12 mouse cellular contexts compared by ENCODE assay signal in genomic region chr5:122585546-122585945, GRCm38 (mm10). TPM values are rescaled to one million over a fixed set of nuclear protein-coding genes. Genes with fewer than 3 reads are reported as not detected.
DNase-seq lines count a peak whose midpoint lies in the region; ATAC-seq lines count a peak whose summit lies in the region.
"Had no signal": no experiment of that assay in that cellular context is flagged by ENCODE, and none has a peak within 500 bp of the region (broad histone marks: within the 10 kb centered on the region; RNA-seq: fewer than 3 reads in every experiment).

No protein-coding gene starts in this region.

- DNase-seq in heart, adult 11 months = peak; percentile 91
- no peak for DNase-seq in heart, postnatal 10 days
- peak; percentile 69 to 77 for DNase-seq in right cerebral cortex, adult 2 months (ENCODE audit: low spot score in 2 of 2)
- DNase-seq in right cerebral cortex, postnatal 14 days = no peak
- peak; percentile 57 to 70 for DNase-seq in left cerebral cortex, adult 9 months (ENCODE audit: low spot score in 2 of 2)
- no peak for DNase-seq in ovary, postnatal 36 days (ENCODE audit: low spot score)
- DNase-seq: cerebellum, adult 9-11 months; gastrocnemius, postnatal 25 days; kidney, postnatal 36 days; midbrain, embryonic 14.5 days had no signal

- H3K27me3 ChIP-seq in hindbrain, embryonic 13.5 days = no peaks in the 10 kb centered on the region
- H3K27me3 ChIP-seq: liver, embryonic 12.5 days had no signal

- no peak for ATAC-seq in hindbrain, embryonic 13.5 days (ENCODE audit: low FRiP score)
- ATAC-seq: liver, embryonic 12.5 days had no signal

- peaks cover 2% of the 10 kb centered on the region; the same call in 1 of the 2 replicates for H3K4me1 ChIP-seq in hindbrain, embryonic 13.5 days (replicated peaks)
- H3K4me1 ChIP-seq: liver, embryonic 12.5 days had no signal

- 91% methylated on average over 9 of the region's 9 CpGs for WGBS in hindbrain, embryonic 13.5 days

- intact Hi-C loops in heart, postnatal 10 days (cut with DNase I) = no loop called here

- peaks cover 40% of the 10 kb centered on the region for H3K36me3 ChIP-seq in hindbrain, embryonic 13.5 days

- H3K9me3 ChIP-seq in hindbrain, embryonic 13.5 days = no peaks in the 10 kb centered on the region
- H3K9me3 ChIP-seq: liver, embryonic 12.5 days had no signal

- H3K27ac ChIP-seq in hindbrain, embryonic 13.5 days = no peak overlapping the region
- H3K27ac ChIP-seq: liver, embryonic 12.5 days had no signal

- no peak overlapping the region for H3K4me2 ChIP-seq in hindbrain, embryonic 13.5 days
- H3K4me2 ChIP-seq: liver, embryonic 12.5 days had no signal

- no peak overlapping the region for H3K9ac ChIP-seq in hindbrain, embryonic 13.5 days
- H3K9ac ChIP-seq: liver, embryonic 12.5 days had no signal

- H3K4me3 ChIP-seq in hindbrain, embryonic 13.5 days = no peak overlapping the region
- H3K4me3 ChIP-seq: liver, embryonic 12.5 days had no signal

RNA-seq across cellular contexts. Expression of gene Ift81, which starts 28.8 kb away (rescaled TPM):
- total RNA-seq in heart, postnatal 10 days (2021) = 10 to 100 TPM; 51.7 to 53.1 TPM
- polyA plus RNA-seq in hindbrain, embryonic 13.5 days (2015; fragmentation: Nextera tagmentation; extraction: Ambion mirVana) = 70.2 and 70.7 TPM in 2 replicates

RNA-seq across cellular contexts. Expression of gene P2rx7, which starts 58.2 kb away (rescaled TPM):
- 1 to 10 TPM; 3.5 to 5.2 TPM for total RNA-seq in heart, postnatal 10 days (2021)
- polyA plus RNA-seq in hindbrain, embryonic 13.5 days (2015; fragmentation: Nextera tagmentation; extraction: Ambion mirVana) = 5.6 and 6.5 TPM in 2 replicates

Comparison
In these comparisons a context has a peak if more than half of its experiments do, and no peak if none do; other contexts are left out.
1. DNase-seq: peak in heart, adult 11 months (single experiment), right cerebral cortex, adult 2 months (2 of 2) and left cerebral cortex, adult 9 months (2 of 2); none in heart, postnatal 10 days (0 of 2), right cerebral cortex, postnatal 14 days (single experiment) and ovary, postnatal 36 days (single experiment).